Mouse (Mus musculus): ENCODE measurements around the gene Ralgapb. TPM values are rescaled to one million over a fixed set of nuclear protein-coding genes. Genes with fewer than 3 reads are reported as not detected.

The Ralgapb gene
- 14.3 and 15.3 TPM in 2 replicates for polyA plus RNA-seq (2015; fragmentation: Nextera tagmentation; extraction: Ambion mirVana)

DNA sequence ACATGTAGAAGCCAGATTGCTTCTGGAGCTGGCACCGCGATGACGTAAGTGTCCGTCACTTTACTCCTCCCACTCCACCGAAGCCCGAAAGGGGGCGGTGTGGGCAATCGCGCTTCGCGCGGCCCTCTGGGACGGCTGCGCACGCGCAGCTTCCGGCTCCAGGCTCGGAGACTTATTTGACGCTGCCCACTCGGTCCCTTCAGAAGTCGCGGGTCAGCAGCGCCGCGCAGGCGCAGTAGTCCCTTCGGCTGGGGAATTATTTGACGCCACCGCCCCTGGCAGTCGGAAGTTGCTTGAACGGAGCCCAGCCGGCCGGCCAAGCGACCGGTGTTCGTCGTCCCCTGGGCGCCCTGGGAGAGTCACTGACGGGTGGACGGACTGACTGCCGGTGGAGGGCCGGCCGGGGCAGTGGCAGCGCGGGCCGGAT lies at the start of gene Ralgapb:
Ralgapb (plus strand) TSS at position 254 of the 427 bp plus-strand sequence.
- WGBS: under 1% methylated on average over 46 of the region's 46 CpGs
- H3K27me3 ChIP-seq: no peaks in the 10 kb centered on the region
- peaks cover 19% of the 10 kb centered on the region for H3K4me1 ChIP-seq
- no peaks in the 10 kb centered on the region for H3K36me3 ChIP-seq
- H3K4me3 ChIP-seq: peak within 1 kb of the TSS; percentile 87
- peak within 1 kb of the TSS; percentile 87 for H3K4me2 ChIP-seq
- ATAC-seq (ENCODE audit: insufficient number of reproducible peaks, low FRiP score, low TSS enrichment, low read depth): peak; percentile 87
- no peaks in the 10 kb centered on the region for H3K9me3 ChIP-seq
- peak within 1 kb of the TSS; percentile 83 for H3K27ac ChIP-seq
- peak within 1 kb of the TSS; percentile 85 for H3K9ac ChIP-seq

DNA sequence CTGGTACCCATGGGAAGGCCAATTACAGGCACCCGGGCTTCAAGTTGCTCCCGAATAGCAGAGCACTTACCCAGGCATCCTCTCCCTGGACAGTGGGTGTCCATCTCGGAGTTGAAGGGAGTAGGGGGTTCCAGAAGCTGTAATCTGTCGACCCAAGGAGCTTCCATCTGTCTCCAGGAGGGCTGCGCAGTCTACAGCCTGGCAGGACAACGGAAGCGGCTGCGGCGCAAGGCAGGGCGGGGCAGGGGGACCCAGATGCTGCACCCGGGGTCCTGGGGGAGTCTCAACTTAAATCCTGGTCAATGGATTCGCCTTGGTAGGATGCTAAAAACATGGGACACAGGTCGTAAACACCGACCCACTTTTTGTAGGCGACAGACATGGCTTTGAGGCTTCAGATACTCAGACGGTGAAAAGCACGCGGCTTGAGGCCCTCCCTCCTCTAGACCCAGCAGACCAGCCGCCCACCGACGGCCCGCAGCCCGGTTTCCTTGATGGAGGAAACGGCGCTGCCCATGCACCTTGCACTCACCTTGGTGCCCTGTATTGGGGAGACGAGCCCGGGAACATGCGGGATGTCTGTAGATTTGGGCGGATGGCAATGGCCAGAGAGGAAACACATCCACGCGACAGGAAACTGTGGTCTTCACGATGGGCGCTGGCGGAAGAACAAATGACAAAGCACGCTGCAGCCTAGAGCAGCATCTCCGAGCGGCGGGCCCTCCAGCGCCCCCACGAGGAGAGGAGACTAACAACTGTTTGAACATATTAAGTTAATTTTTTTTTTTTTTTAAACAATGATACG lies 48.6 kb upstream of the Ralgapb start:
- H3K36me3 ChIP-seq: peaks cover 41% of the 10 kb centered on the region
- under 1% methylated on average over 41 of the region's 41 CpGs for WGBS
- no peaks in the 10 kb centered on the region for H3K27me3 ChIP-seq
- ATAC-seq (ENCODE audit: insufficient number of reproducible peaks, low FRiP score, low TSS enrichment, low read depth): peak; percentile 84
- H3K4me2 ChIP-seq: peak overlapping the region; percentile 61
- no peaks in the 10 kb centered on the region for H3K9me3 ChIP-seq
- peak overlapping the region; percentile 88 for H3K27ac ChIP-seq
- peaks cover 28% of the 10 kb centered on the region for H3K4me1 ChIP-seq
- peak overlapping the region; percentile 77 for H3K9ac ChIP-seq
- H3K4me3 ChIP-seq: peak overlapping the region; percentile 60

DNA sequence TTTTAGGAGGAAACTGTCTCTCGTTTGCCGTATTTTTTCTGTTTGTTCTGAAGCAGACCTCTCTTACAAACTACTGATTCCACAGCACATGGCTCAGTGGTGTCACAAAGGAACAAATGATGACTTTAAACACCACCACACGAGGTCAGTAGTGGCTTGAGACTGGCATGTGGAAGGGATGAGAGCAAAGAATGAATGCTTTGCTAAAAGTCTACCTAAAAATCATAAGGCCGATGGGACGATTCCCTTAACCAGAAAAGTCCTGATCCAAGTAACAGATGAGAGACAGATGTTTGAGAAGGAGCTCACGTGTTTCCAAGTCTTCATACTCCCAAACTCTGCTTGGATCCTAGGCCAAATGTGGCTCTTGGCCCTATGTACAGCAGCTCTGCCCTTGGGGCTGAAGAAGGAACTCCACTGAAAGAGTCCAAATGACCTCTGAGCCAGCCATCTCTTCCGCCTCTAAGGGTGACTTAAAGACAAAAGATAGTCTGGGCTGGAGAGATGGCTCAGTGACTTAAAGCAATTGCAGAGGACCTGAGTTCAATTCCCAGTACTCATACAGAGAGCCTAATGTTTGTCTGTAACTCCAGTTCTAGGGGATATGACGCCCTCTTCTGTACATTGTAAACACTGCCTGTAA lies 47.8 kb upstream of the Ralgapb start:
- Histone ChIP-seq H3K9me3 (no peaks in the 10 kb centered on the region), H3K4me2 (peak overlapping the region; percentile 61), H3K27me3 (no peaks in the 10 kb centered on the region), H3K36me3 (peaks cover 34% of the 10 kb centered on the region), H3K27ac (peak overlapping the region; percentile 88), H3K4me1 (peaks cover 28% of the 10 kb centered on the region), H3K9ac (no peak overlapping the region), H3K4me3 (peak overlapping the region; percentile 60)
- ATAC-seq (ENCODE audit: insufficient number of reproducible peaks, low FRiP score, low TSS enrichment, low read depth): peak; percentile 35; the same call in 1 of the 2 replicates
- 30% methylated on average over 8 of the region's 8 CpGs for WGBS

DNA sequence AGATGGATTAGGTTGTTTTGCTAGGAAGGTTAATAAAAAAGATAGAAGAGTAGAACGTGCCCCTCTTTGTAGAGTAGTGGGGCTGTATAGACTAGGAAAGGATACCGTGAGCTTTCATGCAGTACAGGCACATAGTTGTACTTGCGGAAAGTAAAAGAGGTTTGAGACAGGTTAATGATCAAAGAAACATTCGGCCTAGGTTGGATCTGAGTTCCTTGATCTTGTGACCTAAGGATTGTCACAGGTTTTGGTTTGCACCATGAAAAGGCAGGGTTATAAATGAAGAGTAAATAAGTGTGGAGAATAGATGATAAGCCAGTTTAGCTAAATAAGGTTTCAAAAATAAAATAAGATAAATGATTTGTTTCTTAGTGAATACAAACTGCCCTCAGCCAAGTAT lies 45.5 kb upstream of the Ralgapb start:
- H3K27ac ChIP-seq: no peak overlapping the region
- no peaks in the 10 kb centered on the region for H3K27me3 ChIP-seq
- peaks cover 10% of the 10 kb centered on the region for H3K36me3 ChIP-seq
- WGBS: 77% methylated on average over 4 of the region's 4 CpGs
- no peaks in the 10 kb centered on the region for H3K9me3 ChIP-seq
- H3K4me3 ChIP-seq: no peak overlapping the region
- H3K9ac ChIP-seq: no peak overlapping the region
- H3K4me1 ChIP-seq: peaks cover 17% of the 10 kb centered on the region
- no peak overlapping the region for H3K4me2 ChIP-seq
- no peak for ATAC-seq (ENCODE audit: insufficient number of reproducible peaks, low FRiP score, low TSS enrichment, low read depth)

DNA sequence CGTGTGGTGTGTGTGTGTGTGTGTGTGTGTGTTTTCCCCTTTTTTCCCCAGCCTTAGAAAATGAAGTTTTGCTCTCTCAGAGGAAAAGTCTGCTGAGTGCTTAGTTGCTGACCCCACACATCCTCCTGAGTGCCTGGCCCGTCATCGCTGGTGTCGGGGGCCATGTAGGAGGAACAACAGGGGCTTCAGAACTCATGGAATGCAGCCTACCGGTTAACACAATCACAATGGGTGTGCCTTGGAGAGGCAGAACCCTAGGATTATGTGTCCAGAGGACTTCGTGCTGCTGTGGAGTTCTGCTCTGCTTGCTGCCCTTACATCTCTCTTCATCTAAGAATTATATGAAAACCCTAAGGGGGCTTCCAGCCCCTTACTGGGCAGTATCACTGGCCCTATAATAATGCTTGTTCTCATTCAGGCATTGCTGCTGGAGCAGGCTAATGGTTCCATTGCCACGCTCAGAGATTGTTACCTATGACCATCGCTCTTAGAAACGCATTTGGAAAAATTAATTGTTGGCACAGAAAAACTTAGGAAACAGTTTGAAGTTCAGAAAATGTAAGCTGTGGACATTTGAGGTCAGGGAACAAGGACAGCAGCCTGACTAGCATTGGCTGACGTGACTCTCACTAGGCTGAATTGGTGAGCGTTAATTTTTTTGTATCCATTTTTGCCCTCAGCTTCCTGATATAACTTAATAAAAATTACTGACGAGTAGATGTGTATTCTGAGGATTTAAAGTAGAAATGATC lies 44.4 kb upstream of the Ralgapb start:
- Histone ChIP-seq H3K36me3 (no peaks in the 10 kb centered on the region), H3K4me2 (no peak overlapping the region), H3K4me1 (peaks cover 6% of the 10 kb centered on the region), H3K9ac (no peak overlapping the region), H3K27ac (no peak overlapping the region), H3K9me3 (no peaks in the 10 kb centered on the region), H3K27me3 (no peaks in the 10 kb centered on the region), H3K4me3 (no peak overlapping the region)
- ATAC-seq (ENCODE audit: insufficient number of reproducible peaks, low FRiP score, low TSS enrichment, low read depth): no peak
- 72% methylated on average over 12 of the region's 12 CpGs for WGBS

DNA sequence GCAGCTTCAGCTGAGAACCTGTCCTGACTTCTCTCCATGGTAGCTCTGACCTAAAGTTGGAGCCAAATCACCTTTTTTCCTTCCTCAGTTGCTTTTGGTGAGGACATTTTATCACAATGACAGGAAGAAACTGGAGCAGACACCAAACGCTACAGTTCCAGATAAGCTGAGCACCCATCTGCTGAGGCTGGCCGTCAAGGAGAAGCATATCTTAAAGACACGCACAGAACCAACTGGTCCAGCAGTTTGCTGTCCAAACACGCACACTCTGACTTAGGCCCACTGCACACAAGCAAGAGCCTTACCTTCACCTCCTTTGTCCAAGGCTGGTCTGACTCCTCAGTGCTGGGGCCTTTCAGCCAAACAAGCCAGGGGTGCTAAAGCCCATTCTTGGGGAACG lies 42.0 kb upstream of the Ralgapb start:
- Histone ChIP-seq H3K36me3 (no peaks in the 10 kb centered on the region), H3K9ac (no peak overlapping the region)
- no peak for ATAC-seq (ENCODE audit: insufficient number of reproducible peaks, low FRiP score, low TSS enrichment, low read depth)

DNA sequence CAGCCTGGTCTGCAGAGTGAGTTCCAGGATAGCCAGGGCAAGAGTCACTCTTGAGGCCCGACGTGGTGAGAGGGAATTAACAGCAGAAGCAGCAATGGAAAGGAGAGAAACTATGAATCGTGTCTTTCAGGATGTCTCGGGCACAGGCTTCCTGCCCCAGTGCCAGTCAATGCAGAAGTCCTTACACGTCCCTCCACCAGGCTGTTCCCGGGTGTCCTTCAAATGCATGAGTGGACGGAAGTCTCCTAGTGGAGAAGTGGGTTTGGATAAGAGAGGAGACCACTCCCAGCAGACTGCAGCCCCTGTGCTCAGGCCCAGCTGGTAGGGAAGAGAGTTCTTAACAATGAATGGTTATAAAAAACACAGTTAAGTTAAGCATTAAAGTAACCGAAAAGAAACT lies 41.3 kb upstream of the Ralgapb start:
- Histone ChIP-seq H3K27ac (no peak overlapping the region), H3K4me3 (no peak overlapping the region), H3K9ac (no peak overlapping the region), H3K27me3 (no peaks in the 10 kb centered on the region), H3K36me3 (no peaks in the 10 kb centered on the region), H3K4me2 (no peak overlapping the region), H3K9me3 (no peaks in the 10 kb centered on the region), H3K4me1 (no peaks in the 10 kb centered on the region)
- no peak for ATAC-seq (ENCODE audit: insufficient number of reproducible peaks, low FRiP score, low TSS enrichment, low read depth)
- 91% methylated on average over 8 of the region's 8 CpGs for WGBS

More for the DNA sequence above, 42.0 kb upstream of the Ralgapb start:
- H3K27ac ChIP-seq: no peak overlapping the region
- no peaks in the 10 kb centered on the region for H3K27me3 ChIP-seq
- H3K4me3 ChIP-seq: no peak overlapping the region
- no peaks in the 10 kb centered on the region for H3K9me3 ChIP-seq
- WGBS: 87% methylated on average over 5 of the region's 5 CpGs
- no peaks in the 10 kb centered on the region for H3K4me1 ChIP-seq
- H3K4me2 ChIP-seq: no peak overlapping the region

DNA sequence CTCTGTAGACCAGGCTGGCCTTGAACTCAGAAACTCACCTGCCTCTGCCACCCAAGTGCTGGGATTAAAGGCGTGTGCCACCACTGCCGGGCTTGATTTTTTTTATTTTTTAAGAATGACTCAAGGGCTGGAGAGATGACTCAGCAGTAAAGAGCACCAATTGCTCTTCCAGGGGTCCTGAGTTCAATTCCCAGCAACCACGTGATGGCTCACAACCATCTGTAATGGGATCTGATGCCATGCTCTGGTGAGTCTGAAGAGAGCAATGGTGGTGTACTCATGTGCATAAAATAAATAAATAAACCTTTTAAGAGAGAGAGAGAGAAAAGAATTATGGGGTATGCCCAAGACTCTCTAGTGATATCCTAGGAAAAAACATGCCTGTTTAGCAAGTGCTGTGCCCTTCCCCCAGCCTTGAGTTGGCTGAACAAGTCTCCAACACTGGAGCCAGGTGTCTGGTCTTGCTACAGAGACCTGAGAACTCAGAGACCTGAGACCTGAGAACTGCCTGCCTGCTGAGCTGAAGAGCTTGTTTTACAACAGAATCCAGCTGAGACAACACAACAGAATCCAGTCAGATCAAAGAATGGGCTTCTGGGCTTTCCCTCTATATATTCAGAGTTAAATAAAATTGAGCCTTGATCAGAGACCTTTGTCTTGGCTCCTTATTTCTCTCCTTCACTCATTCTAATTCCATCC lies 40.0 kb upstream of the Ralgapb start:
- 84% methylated on average over 3 of the region's 3 CpGs for WGBS
- no peak for ATAC-seq (ENCODE audit: insufficient number of reproducible peaks, low FRiP score, low TSS enrichment, low read depth)
- Histone ChIP-seq H3K4me2 (no peak overlapping the region), H3K27ac (no peak overlapping the region), H3K27me3 (peaks cover 13% of the 10 kb centered on the region), H3K9ac (no peak overlapping the region), H3K36me3 (no peaks in the 10 kb centered on the region), H3K9me3 (no peaks in the 10 kb centered on the region), H3K4me1 (no peaks in the 10 kb centered on the region), H3K4me3 (no peak overlapping the region)

DNA sequence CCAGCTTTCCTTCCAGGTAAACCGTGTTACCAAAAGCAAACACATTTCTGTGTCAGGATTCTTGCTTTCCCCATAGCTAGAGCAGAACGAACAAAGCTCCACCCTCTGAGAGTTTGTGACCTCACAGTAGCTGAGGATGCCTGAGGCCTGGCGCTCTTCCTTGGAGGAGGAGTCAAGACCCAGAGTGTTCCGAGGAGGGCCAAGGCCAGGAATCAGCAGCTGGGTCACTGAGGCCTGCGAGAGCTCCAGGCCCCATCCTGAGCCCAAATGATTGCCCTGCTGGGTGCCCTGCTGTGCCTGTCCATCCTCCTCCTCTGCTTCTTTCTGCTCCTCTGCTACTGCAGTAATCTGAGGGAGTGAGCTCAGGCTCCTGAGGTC lies 39.5 kb upstream of the Ralgapb start:
- Histone ChIP-seq H3K27ac (no peak overlapping the region), H3K4me3 (no peak overlapping the region), H3K4me2 (no peak overlapping the region), H3K36me3 (no peaks in the 10 kb centered on the region), H3K9me3 (no peaks in the 10 kb centered on the region), H3K27me3 (peaks cover 17% of the 10 kb centered on the region), H3K9ac (no peak overlapping the region), H3K4me1 (0 out of 2 replicates have a peak, but pooled peaks cover under 1% of the 10 kb centered on the region)
- 10% methylated on average over 5 of the region's 5 CpGs for WGBS
- ATAC-seq (ENCODE audit: insufficient number of reproducible peaks, low FRiP score, low TSS enrichment, low read depth): no peak

DNA sequence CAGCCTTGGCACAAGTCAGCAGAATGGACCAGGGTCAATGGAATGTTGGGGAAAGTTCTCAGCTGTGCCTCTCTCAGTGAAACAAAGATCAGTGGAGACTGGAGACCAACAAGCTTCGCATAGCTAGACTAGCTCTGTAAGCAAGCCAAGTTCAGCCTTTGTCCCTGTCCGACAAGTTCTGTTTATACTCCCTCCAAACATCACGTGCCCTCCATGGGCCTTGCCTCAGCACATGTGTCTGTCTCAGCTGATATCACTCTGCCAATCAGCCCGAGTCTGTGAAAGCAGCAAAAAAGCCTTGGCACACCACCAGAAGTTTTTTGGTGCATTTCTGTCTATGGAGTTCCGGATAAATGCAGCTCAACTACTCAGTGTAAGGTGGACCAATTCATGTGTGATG lies 36.6 kb upstream of the Ralgapb start:
- no peaks in the 10 kb centered on the region for H3K9me3 ChIP-seq
- H3K27me3 ChIP-seq: peaks cover 42% of the 10 kb centered on the region
- no peak for ATAC-seq (ENCODE audit: insufficient number of reproducible peaks, low FRiP score, low TSS enrichment, low read depth)
- H3K4me3 ChIP-seq: no peak overlapping the region
- H3K36me3 ChIP-seq: no peaks in the 10 kb centered on the region
- H3K27ac ChIP-seq: no peak overlapping the region
- H3K9ac ChIP-seq: no peak overlapping the region
- 60% methylated on average over 5 of the region's 5 CpGs for WGBS
- H3K4me2 ChIP-seq: no peak overlapping the region
- H3K4me1 ChIP-seq: peaks cover 9% of the 10 kb centered on the region; the same call in 1 of the 2 replicates

DNA sequence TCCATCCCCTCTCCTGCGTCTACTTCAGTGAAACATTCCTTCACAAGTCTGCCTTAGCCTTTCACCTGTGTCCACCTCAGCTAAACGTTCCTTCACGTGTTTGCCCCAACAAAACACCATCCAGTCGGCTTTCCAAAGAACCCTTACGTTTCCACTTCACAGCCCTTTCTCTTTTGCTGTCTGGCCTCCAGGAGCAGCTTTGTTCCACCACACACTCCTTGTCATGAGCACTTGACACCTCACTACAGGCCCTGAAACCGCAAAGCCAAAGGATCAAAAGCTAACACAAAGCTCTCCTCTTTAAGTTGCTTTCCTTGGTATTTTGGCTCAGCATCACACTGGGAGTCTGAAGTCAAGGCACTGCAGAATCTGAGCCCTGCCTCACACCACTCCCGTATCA lies 36.1 kb upstream of the Ralgapb start:
- H3K27me3 ChIP-seq: peaks cover 43% of the 10 kb centered on the region
- H3K4me2 ChIP-seq: no peak overlapping the region
- no peak overlapping the region for H3K9ac ChIP-seq
- peaks cover 9% of the 10 kb centered on the region; the same call in 1 of the 2 replicates for H3K4me1 ChIP-seq
- H3K4me3 ChIP-seq: no peak overlapping the region
- H3K27ac ChIP-seq: no peak overlapping the region
- WGBS: 54% methylated on average over 7 of the region's 7 CpGs
- H3K9me3 ChIP-seq: no peaks in the 10 kb centered on the region
- no peak for ATAC-seq (ENCODE audit: insufficient number of reproducible peaks, low FRiP score, low TSS enrichment, low read depth)
- H3K36me3 ChIP-seq: no peaks in the 10 kb centered on the region

Data from limb, embryonic 15.5 days (tissue).